Mouse (Mus musculus): Measurements from ENCODE around the gene Ngly1. TPM values are rescaled to one million over a fixed set of nuclear protein-coding genes. Genes with fewer than 3 reads are reported as not detected.
A peak's percentile ranks its signal among the peaks of the same experiment; 100 is the strongest.

Ngly1 gene
- polyA plus RNA-seq, 1 experiment from 2014 or later = 44.9 TPM

- no peak overlapping the region for H3K4me2 ChIP-seq (ENCODE audit: low read depth, low read length)
- no peaks in the 10 kb centered on the region for H3K9me3 ChIP-seq (replicated peaks; ENCODE audit: control insufficient read depth, low read length)
- peaks cover 10% of the 10 kb centered on the region; the same call in 1 of the 2 replicates for H3K4me1 ChIP-seq (ENCODE audit: control insufficient read depth, insufficient read depth, low read length)
- peak overlapping the region; percentile 7; the same call in 1 of the 2 replicates for H3K27ac ChIP-seq (ENCODE audit: low read length)
- no peak overlapping the region for H3K9ac ChIP-seq (ENCODE audit: low read length)
- 41% methylated on average over 3 of the region's 3 CpGs for WGBS
- no peak for ATAC-seq (ENCODE audit: insufficient read depth, low FRiP score)
- no peaks in the 10 kb centered on the region for H3K27me3 ChIP-seq (ENCODE audit: control insufficient read depth, insufficient read depth, low read length)
- H3K36me3 ChIP-seq (ENCODE audit: control insufficient read depth, insufficient read depth, low read length) = no peaks in the 10 kb centered on the region
- H3K4me3 ChIP-seq (replicated peaks; ENCODE audit: low read length) = no peak overlapping the region
Observed at GRCm38 (mm10) chr14:16329756-16330155, 80.7 kb downstream of the Ngly1 start.

- Histone ChIP-seq H3K4me1 (ENCODE audit: control insufficient read depth, insufficient read depth, low read length) (peaks cover 6% of the 10 kb centered on the region; the same call in 1 of the 2 replicates), H3K4me3 (replicated peaks; ENCODE audit: low read length) (no peak overlapping the region), H3K27me3 (ENCODE audit: control insufficient read depth, insufficient read depth, low read length) (no peaks in the 10 kb centered on the region), H3K9ac (ENCODE audit: low read length) (no peak overlapping the region), H3K36me3 (ENCODE audit: control insufficient read depth, insufficient read depth, low read length) (no peaks in the 10 kb centered on the region), H3K27ac (ENCODE audit: low read length) (no peak overlapping the region), H3K9me3 (replicated peaks; ENCODE audit: control insufficient read depth, low read length) (no peaks in the 10 kb centered on the region), H3K4me2 (ENCODE audit: low read depth, low read length) (no peak overlapping the region)
- 84% methylated on average over 3 of the region's 3 CpGs for WGBS
- no peak for ATAC-seq (ENCODE audit: insufficient read depth, low FRiP score)
Observed at GRCm38 (mm10) chr14:16334260-16334659, 85.2 kb downstream of the Ngly1 start.

GRCm38 (mm10) chr14:16335835-16336417 lies 86.8 kb downstream of the Ngly1 start:
- H3K9me3 ChIP-seq (replicated peaks; ENCODE audit: control insufficient read depth, low read length) = no peaks in the 10 kb centered on the region
- H3K36me3 ChIP-seq (ENCODE audit: control insufficient read depth, insufficient read depth, low read length) = no peaks in the 10 kb centered on the region
- H3K4me2 ChIP-seq (ENCODE audit: low read depth, low read length) = no peak overlapping the region
- H3K27me3 ChIP-seq (ENCODE audit: control insufficient read depth, insufficient read depth, low read length) = no peaks in the 10 kb centered on the region
- H3K9ac ChIP-seq (ENCODE audit: low read length) = no peak overlapping the region
- no peak for ATAC-seq (ENCODE audit: insufficient read depth, low FRiP score)
- H3K4me3 ChIP-seq (replicated peaks; ENCODE audit: low read length) = no peak overlapping the region
- peaks cover 5% of the 10 kb centered on the region; the same call in 1 of the 2 replicates for H3K4me1 ChIP-seq (ENCODE audit: control insufficient read depth, insufficient read depth, low read length)
- H3K27ac ChIP-seq (ENCODE audit: low read length) = no peak overlapping the region
- 36% methylated on average over 3 of the region's 3 CpGs for WGBS

- H3K4me2 ChIP-seq (ENCODE audit: low read depth, low read length) = no peak overlapping the region
- no peaks in the 10 kb centered on the region for H3K27me3 ChIP-seq (ENCODE audit: control insufficient read depth, insufficient read depth, low read length)
- H3K4me3 ChIP-seq (replicated peaks; ENCODE audit: low read length) = no peak overlapping the region
- no peak for ATAC-seq (ENCODE audit: insufficient read depth, low FRiP score)
- no peak overlapping the region for H3K27ac ChIP-seq (ENCODE audit: low read length)
- no peaks in the 10 kb centered on the region for H3K9me3 ChIP-seq (replicated peaks; ENCODE audit: control insufficient read depth, low read length)
- no peaks in the 10 kb centered on the region for H3K36me3 ChIP-seq (ENCODE audit: control insufficient read depth, insufficient read depth, low read length)
- no peaks in the 10 kb centered on the region for H3K4me1 ChIP-seq (ENCODE audit: control insufficient read depth, insufficient read depth, low read length)
- 70% methylated on average over 9 of the region's 9 CpGs for WGBS
- H3K9ac ChIP-seq (ENCODE audit: low read length) = no peak overlapping the region
Observed at GRCm38 (mm10) chr14:16347505-16347904, 98.4 kb downstream of the Ngly1 start.

GRCm38 (mm10) chr14:16359704-16360103 lies 110.6 kb downstream of the Ngly1 start:
- H3K9me3 ChIP-seq (replicated peaks; ENCODE audit: control insufficient read depth, low read length) = no peaks in the 10 kb centered on the region
- no peak overlapping the region for H3K27ac ChIP-seq (ENCODE audit: low read length)
- ATAC-seq (ENCODE audit: insufficient read depth, low FRiP score) = no peak
- H3K4me1 ChIP-seq (ENCODE audit: control insufficient read depth, insufficient read depth, low read length) = 0 out of 2 replicates have a peak, but pooled peaks cover 3% of the 10 kb centered on the region
- H3K4me3 ChIP-seq (replicated peaks; ENCODE audit: low read length) = no peak overlapping the region
- H3K27me3 ChIP-seq (ENCODE audit: control insufficient read depth, insufficient read depth, low read length) = no peaks in the 10 kb centered on the region
- H3K9ac ChIP-seq (ENCODE audit: low read length) = no peak overlapping the region
- no peak overlapping the region for H3K4me2 ChIP-seq (ENCODE audit: low read depth, low read length)
- 59% methylated on average over 1 of the region's 1 CpGs for WGBS
- no peaks in the 10 kb centered on the region for H3K36me3 ChIP-seq (ENCODE audit: control insufficient read depth, insufficient read depth, low read length)

Other genes starting within 250 kb of the Ngly1 start
- gene Oxsm, start 528 bp downstream of the Ngly1 start, polyA plus RNA-seq (2015; fragmentation: Nextera tagmentation; extraction: Ambion mirVana) = 4.2 and 4.3 TPM in 2 replicates
- gene Top2b, start 115.9 kb downstream of the Ngly1 start, polyA plus RNA-seq (2015; fragmentation: Nextera tagmentation; extraction: Ambion mirVana) = 34.4 and 40.1 TPM in 2 replicates

Measured in stomach, embryonic 16.5 days (tissue).